Mouse (Mus musculus) cerebral cortex, adult 2 months (tissue): ENCODE measurements around the gene Pip5k1b.

Experiments
- WGBS: fragments of 180-500 bp; shearing (Covaris S2); methylation state at CpG from one replicate; pipeline ENCODE4 v1.1.7; 2018; 5-methylcytosine and 5-hydroxymethylcytosine counted together

Pip5k1b gene

DNA sequence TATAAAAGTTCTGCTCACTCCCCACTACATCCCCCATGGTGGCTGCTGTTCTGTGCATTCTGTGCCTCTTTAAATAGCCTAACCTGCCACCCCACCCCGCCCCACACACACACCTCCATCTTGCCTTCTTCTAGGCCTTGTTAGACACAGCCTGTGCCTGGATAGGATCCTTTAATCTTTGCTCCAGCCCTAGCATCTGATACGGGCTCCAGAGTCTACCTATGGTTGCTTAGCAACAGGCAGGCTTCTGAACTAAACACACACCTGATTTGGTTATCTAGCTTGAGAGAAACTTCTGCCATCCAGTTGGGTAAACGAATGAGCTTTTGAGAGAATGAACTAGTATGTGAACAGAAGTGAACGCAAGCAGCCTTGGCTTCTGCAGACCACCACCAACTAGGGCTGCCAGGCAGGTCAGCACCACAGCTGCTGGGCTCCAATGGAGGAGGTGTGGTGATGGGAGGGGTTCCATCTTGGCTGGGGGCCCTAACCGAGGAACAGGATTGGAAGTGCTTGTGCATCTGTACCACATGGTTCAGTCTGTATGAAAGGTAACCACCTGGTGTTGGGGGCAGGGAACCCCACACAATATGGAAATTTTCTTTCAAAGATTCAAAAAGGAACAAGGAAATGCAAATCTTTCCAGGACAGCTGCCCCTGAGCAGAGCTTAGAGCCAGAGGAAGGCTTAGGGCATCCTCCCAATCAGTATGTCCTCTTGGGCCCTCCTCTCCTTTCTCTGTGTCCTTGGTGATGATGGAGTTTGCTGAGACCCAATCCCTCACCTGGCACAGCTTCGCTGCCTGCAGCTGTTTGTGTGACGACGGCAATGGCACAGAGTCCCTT, 139.7 kb downstream of the Pip5k1b start:
- 66% methylated on average over 8 of the region's 8 CpGs for WGBS

DNA sequence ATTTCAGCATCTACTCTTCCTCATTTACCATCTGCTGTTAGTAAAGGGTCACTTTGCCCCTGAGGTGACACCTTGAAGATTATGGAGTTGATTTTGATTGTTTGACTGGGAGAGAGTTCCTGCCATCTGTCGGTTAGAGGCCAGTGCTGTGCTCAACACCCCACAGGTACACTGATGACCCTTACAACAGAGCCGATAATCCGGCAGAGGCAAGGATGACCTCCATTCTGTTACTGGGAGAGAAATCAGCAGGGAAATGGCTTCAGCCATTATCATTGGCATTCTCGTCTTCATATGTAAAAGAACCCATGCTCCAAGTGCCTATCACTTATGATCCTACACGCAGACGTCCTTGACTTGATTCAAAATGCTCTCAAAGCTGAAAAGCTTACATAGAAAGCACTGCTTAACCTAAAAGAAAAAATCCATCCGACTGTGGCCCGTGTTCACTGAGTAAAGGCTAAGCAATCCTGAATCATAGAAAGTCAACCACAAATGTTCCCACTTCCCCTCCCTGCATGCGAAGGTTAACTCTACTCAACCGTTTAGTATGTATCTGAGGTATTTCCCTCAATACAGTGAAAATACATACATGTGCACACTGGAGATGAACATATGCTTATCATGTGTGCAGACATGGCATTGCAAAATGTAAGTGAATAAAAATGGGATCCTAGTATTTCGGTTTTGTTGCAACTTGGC, 146.7 kb downstream of the Pip5k1b start:
- WGBS = 93% methylated on average over 11 of the region's 11 CpGs

DNA sequence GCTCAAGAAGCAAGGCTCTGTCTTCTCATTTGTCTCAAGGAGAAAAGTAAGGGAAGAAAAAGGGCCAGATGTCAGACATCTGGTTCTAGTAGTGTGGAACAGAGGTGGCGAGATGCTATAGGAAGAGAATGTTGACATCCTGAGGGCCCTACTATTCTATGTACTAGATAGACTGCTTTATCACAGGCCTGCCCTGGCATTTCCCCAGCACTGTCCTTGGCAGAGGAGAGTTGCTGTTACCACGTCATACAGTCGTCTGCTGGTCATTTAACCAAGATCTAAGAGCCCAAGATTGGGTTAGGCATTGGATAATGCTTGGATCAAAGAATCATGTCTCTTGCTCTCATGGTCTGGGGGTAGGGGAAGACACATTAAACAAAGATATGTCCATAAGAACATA, 151.0 kb downstream of the Pip5k1b start:
- 92% methylated on average over 3 of the region's 3 CpGs for whole genome bisulfite sequencing

DNA sequence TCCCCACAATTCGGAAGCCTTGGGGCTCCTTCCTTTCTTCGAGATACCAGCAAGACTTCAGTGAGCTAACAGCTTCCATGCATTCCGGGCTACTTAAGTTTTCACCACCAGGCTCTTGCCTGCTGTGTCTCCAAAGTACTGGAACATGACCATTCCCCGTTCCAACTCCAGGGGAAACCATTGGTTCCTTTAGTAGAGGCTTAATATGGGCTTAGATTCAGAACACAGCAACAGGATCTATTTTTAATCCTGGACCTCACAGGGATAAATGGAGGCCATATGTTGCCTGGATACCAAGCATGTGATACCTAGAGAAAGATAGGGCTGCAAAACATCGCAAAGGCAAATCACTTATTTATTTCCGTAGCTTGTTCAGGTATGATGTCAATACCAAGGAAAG, 152.4 kb downstream of the Pip5k1b start:
- 73% methylated on average over 6 of the region's 6 CpGs for WGBS

DNA sequence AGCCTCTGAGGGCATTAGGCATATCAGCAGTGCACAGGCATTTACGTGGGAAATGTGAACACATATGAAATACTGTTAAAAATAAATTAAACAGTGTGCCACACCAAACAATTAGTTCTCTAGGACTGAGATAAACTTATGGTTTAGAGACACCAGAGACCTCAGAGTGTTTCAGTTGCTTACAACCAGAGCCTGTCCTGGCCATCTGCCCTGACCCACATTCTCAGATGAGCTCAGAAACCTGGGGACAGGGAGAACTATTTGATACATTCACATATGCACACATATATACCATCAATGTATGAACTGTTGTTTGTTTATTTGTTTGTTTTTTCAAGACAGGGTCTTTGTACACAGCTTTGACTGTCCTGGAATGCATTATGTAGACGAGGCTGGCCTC, 161.8 kb downstream of the Pip5k1b start:
- WGBS = 80% methylated on average over 2 of the region's 2 CpGs

DNA sequence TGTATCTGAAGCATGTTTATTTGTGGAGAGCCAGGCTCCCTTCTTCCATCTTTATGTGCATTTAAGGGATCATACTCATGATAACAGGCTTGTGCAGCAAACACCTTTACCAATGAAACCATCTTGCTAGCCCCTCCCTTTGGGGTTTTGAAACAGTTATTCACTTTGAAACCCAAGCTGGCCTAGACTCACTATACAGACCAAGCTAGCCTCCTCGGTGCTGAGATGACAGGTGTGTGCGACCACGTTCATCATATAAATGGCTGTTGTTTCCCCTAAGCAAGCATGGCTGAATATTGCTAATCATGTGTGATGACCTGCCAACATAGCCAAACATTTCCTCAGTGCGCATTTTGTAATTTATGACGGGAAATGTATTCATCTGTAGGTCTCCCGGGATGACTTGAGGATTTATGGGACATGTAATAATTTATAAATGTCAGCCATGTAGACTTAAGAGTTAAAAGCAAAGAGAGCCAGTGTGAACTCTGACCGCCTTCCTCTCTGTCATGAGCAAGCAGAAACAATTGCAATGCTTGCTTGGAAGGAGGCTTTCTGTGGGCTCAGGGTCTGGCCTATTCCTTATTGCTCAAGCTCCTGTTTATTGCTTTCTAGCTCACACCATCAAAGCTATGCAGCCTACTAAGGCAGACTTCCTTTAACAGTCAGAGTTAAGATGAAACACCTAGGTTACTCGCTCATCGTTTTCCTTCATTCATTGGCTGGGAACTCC, 164.0 kb downstream of the Pip5k1b start:
- WGBS = 87% methylated on average over 9 of the region's 9 CpGs

DNA sequence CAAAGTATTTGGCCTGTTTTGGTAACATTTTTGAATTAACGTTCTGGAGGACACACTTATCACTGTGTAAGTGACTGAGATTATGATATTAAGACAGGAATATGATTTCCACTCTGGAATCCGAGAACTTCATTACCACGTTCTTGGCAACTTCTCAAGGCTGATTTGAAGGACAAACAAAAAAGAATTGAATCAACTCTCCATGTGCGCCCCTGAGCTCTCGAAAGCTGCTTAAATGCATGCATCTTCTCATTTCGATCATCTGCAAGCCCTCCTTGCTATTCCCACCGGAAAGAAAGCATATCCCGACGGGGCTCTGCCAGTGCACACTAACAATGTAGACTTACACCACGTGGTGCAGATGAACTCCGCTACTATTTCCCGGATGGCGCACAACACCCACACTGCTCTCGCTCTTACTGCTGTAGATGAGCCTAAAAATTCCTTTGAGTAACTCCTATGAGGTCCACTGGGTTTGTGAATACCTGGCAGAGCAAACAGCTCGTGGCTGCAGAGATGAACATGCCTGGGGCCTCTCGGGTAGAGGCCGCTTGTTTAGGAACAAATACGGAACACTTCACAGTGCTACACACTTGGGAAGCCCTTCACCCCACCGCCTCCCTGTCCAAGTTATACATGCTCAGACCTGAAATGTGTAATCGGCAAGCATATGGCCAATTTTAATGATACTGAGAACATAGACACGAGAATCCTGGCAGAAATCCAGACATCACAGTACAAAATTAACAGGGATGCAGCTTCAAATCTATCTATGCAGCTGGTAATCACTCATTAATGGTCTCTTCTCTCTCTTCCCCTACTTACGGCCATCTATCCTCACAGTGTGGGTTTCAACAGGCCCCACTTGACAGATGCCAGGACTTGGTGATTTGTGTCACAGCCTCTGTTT, 168.5 kb downstream of the Pip5k1b start:
- WGBS = 74% methylated on average over 22 of the region's 22 CpGs

DNA sequence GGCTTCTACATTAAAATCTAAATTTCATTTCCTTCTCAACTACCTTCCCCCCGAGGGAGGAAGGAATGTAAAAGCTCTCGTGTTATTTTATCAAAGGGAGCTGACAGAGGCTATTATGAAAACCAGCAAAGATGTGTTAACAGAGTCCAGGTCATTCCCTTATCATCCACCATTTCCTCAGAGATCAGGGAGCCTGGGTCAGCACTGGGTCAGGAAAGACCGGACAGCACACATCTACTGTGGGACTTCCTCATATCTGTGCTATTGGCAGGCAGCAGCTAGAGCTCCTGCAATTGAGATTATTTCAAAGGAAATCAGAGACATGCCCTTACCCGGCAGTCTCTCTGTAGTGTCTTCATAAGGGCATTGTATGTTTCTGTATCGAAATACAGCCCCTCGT, 177.2 kb downstream of the Pip5k1b start:
- WGBS = 76% methylated on average over 6 of the region's 6 CpGs

DNA sequence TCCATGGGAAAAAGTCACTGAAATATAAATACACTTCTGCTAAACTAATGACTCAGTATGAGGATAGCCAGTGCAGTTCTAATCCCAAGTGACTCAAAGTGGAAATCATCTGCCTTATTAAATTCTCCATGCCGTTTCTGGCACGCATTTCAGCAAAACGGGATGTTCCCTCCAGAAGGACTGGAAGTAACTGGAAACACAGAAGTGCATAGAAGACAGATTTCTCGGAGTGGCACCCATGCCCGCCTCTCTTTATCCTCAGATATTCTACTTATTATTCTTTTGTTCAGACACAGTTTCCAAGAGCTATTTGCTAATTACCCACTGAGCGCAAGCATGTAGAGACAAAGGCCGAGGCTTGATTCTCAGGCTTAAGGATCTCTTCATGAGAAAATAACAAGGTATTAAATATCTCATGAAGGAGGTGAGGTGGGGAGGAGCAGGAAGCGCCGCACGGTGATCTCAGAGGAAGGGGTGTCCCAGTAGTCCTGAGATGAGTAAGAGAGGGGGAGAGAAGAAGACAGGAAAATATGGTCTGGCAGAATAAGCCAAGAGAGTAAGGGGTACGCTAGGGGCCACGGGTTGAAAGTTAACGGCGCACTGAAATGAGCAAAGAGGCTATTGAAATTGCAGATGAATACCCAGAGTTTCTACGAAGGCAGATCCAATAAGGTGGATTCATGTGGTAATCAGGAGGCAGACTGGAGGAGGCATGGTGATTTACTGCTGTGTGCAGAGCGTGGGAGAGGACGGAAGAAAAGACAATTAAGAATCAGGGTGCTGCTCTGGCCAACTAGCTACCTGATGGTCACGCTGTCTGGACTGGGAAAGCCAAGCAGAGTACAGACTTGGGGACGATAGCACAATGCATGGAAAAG, 183.7 kb downstream of the Pip5k1b start:
- 39% methylated on average over 19 of the region's 19 CpGs for WGBS

DNA sequence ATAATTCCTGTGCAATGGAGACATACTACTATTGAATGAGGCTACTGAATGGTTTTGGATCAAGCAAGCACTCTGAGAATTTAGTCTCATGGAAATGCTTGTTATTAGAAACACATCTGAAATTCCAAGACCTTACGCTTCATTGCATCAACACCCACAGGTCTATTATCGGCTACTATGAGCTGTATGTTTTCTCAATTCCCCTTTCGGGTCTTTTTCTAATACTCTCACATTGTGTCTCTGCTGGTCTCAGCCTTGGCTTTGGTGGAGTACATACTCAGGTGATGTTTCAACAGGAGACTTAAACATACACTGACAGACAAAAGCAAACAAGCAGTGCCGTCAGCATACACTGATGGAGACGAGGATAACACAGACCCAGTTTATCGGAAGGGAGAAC, 187.3 kb downstream of the Pip5k1b start:
- WGBS = 92% methylated on average over 6 of the region's 6 CpGs

DNA sequence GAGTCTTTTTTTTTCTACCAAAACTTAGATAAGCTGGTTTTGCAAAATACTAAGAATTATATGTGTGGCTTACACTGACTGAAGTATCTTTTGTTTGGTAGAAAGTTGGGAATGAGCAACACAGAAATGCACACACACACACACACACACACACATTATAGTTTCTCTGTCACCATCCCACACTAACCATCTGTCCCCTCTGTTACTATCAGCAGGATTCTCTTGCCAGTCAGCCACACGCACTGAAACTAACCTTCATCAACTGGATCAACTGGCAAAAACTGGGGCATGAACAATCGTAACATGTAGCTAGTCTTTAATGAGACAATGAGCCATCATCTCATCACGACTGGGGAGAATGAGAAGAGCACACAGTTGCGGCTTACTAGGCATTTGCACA, 187.9 kb downstream of the Pip5k1b start:
- 57% methylated on average over 4 of the region's 4 CpGs for WGBS

DNA sequence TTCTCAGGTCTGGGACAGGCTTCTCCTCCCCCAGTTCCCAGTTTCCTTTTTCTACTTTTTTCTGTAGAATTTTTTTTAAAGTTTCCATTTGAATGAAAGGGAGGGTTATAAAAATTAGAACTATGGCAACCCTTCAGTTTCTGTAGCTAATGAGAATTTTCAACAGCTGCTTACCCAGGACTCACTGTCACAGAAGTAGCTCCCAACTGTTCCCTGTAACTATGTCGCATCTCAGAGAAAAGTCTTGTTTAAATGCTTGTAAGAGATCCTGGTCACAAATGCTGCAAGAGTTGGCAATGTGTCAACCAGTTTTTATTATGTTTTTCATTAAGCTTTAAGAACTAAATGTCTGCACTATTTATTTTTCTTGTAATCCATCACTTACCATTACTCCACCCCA, 188.9 kb downstream of the Pip5k1b start:
- WGBS = 67% methylated on average over 1 of the region's 1 CpGs

DNA sequence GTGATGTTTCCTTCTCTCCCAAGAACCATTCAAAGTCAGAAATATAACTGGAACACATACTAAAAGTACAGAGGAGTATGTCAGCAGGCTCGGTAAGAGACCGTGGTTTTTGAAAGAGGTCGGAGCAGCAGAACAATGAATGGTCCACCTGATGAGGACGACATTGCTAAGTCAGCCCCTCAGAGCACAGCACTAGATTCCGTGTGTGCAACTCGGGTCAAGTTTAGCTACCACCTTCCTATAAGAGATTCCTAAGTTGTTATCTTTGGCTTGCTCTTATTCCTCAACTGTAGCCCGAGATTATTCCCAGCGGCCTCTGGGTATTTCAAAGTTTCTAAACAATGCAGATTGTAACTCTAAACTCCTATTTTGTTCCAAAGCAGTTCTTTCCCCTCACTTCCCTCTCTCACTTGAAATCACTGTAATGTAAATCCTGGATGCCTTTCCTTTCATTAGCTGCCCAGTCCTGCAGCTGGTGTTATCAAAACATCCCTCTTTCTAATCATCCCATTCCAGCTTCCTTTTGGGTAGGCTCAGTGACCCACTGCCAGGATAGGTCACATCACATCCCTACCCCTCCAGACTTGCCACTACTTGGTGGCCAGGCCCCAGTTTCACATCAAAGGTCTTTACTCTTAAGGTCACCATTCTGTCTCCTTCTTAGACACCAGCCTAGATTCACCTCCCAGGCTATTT, 192.9 kb downstream of the Pip5k1b start:
- 74% methylated on average over 8 of the region's 8 CpGs for WGBS

DNA sequence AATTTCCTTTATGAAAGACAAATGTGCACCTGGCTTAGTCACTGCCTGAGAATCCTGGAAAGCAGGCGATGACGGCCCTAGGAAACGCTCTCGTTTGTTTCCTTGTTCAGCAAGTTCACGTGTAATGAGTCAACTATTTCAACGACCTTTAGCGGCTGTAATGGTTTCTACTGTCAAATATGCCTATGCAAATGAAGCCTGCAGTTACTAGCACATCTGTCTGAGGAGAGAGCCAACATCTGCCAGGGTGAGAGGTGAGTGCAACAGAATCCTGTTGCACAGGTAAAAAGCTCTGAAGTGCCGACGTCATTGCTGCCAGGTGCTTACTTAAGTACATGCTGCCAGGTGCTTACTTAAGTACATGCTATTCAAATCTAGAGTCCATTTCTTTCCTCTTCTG, 196.4 kb downstream of the Pip5k1b start:
- WGBS = 90% methylated on average over 9 of the region's 9 CpGs

DNA sequence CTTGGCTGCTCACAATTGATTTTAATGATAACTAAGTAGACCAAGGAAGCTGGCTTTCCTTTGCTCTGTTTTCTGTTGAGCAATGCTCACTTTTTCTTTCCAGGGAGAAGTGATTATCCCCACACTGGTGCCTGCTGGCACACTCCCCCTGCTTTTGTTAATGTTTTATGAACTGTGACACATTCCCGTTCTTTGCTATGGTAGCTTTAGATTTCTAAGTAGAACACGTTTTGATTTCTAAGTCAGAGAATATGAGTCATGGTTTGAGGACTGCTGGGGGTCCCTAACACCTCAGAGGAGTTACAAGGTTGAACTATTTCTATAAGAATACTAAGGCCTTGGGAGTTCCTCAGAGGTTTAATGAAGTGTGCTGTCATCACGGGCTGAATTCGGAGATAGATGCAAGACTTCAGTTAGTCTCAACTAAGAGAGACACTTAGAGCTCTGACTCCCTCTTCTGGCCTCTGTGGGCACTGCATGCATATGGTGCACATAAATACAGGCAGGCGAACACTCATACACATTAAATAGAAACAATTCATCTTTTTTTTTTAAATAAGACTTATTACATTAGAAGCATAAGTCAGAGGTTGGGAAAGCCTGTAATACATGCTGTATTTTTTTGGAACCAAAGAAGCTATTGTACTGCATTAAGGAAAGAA, 203.2 kb downstream of the Pip5k1b start:
- 75% methylated on average over 5 of the region's 5 CpGs for WGBS

DNA sequence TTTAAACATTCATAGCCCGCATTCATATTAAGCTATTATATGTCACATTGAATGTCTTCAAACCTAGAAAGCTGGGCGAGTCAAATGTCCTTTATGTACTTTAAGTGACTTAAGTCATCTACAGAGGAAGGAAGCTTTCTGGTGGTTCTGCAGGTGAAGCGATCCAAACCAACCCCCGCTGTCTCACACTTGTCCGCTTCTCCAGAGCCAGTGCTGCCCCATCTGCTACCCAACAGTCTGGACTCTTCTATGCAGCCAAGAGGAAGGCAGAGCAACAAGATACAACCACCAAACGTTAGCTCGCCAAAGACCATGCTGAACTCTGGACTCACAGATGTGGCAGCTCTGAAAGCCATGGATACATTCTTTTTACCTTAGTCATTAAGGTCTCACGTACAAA, 211.2 kb downstream of the Pip5k1b start:
- WGBS = 93% methylated on average over 8 of the region's 8 CpGs

DNA sequence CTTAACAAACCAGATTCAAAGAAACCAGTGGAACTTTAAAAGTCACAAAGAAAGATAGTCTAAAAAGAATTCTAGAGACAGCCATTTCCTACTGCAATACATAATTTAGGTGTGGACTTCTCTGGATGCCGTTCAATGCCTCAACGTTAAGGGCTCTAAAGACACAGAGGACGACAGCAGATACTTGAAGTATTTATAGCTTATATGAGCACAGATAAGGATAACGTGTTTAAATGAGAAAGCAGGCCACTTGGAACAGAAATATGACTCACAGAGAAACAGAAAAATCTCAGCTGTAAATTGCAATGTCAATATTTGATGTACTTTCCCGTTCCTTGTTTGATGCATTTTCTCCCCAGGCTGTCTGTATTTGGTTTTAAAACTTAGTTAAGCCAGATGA, 212.9 kb downstream of the Pip5k1b start:
- WGBS = 49% methylated on average over 5 of the region's 5 CpGs

DNA sequence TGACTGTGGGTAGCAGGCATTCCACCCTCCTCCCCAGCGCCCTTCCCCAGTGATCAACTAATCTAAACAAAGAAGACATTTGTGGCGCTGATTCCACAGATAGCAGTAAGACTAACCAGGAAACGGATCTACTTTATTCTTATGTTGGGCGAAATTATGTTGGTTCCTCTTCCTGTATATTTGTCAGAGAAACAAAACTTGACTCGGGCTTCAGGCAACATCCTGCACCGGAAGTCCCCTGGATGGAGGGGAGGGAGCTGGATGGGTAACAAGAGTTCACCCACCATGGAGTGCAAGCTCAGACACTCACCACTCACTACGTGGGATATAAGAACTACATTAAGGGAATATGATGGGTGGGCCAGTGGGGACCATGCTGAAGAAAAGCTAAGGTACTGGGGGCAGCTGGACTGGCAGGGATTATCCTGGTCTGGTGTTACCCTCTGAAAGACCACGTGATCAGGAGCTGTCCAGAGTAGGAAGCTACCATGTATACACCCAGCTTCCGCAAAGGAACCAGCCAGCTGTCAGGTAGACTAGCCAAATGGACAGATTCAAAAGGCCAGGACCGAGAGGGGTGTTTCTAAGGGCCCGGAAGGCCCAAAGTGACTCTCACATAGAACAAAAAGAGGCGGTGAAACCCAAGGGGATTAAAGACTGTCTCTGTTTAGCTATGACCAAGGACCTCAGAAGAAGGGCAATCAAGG, 219.1 kb downstream of the Pip5k1b start:
- 76% methylated on average over 12 of the region's 12 CpGs for WGBS
